In genomic region chr1:181623149-181623680, GRCm38 (mm10) we compare ENCODE assay signal across 29 mouse cellular contexts. TPM values are rescaled to one million over a fixed set of nuclear protein-coding genes. Genes with fewer than 3 reads are reported as not detected.
A peak's percentile ranks its signal among the peaks of the same experiment; 100 is the strongest.
DNase-seq lines count a peak whose midpoint lies in the region; ATAC-seq lines count a peak whose summit lies in the region.
"Had no signal": no experiment of that assay in that cellular context is flagged by ENCODE, and none has a peak within 500 bp of the region (broad histone marks: within the 10 kb centered on the region; RNA-seq: fewer than 3 reads in every experiment).

No protein-coding gene starts in this region.

- WGBS in intestine, embryonic 16.5 days, result 45% methylated on average over 6 of the region's 6 CpGs
- WGBS in hindbrain, embryonic 16.5 days, result 64% methylated on average over 6 of the region's 6 CpGs

- no peak overlapping the region for H3K9ac ChIP-seq in intestine, embryonic 16.5 days (ENCODE audit: low read depth, low read length)
- H3K9ac ChIP-seq in hindbrain, embryonic 16.5 days (ENCODE audit: low read depth, low read length), result no peak overlapping the region
- H3K9ac ChIP-seq: embryonic facial prominence, embryonic 15.5 days; forebrain, embryonic 15.5 days; heart, embryonic 12.5 days; limb, embryonic 12.5 days; liver, postnatal 0 days; midbrain, embryonic 15.5 days; stomach, embryonic 15.5 days had no signal

- no peaks in the 10 kb centered on the region for H3K27me3 ChIP-seq in intestine, embryonic 16.5 days (replicated peaks; ENCODE audit: control insufficient read depth, insufficient read depth, low read length)
- H3K27me3 ChIP-seq in hindbrain, embryonic 16.5 days (replicated peaks; ENCODE audit: control insufficient read depth, insufficient read depth, low read length), result no peaks in the 10 kb centered on the region
- H3K27me3 ChIP-seq: embryonic facial prominence, embryonic 15.5 days; forebrain, embryonic 15.5 days; heart, embryonic 12.5 days; midbrain, embryonic 15.5 days; stomach, embryonic 15.5 days had no signal

- H3K27ac ChIP-seq in intestine, embryonic 16.5 days (ENCODE audit: low read length), result no peak overlapping the region
- H3K27ac ChIP-seq in hindbrain, embryonic 16.5 days (ENCODE audit: low read depth, low read length), result no peak overlapping the region
- H3K27ac ChIP-seq: embryonic facial prominence, embryonic 15.5 days; forebrain, embryonic 15.5 days; limb, embryonic 12.5 days; midbrain, embryonic 15.5 days; stomach, embryonic 15.5 days had no signal

- no peaks in the 10 kb centered on the region for H3K9me3 ChIP-seq in intestine, embryonic 16.5 days (ENCODE audit: control insufficient read depth, low read length)
- no peaks in the 10 kb centered on the region for H3K9me3 ChIP-seq in hindbrain, embryonic 16.5 days (ENCODE audit: control insufficient read depth, low read length)
- H3K9me3 ChIP-seq: embryonic facial prominence, embryonic 15.5 days; forebrain, embryonic 15.5 days; heart, embryonic 12.5 days; limb, embryonic 12.5 days; megakaryocyte, embryonic 14.5 days; midbrain, embryonic 15.5 days; stomach, embryonic 15.5 days had no signal

- no peaks in the 10 kb centered on the region for H3K4me1 ChIP-seq in intestine, embryonic 16.5 days (ENCODE audit: control insufficient read depth, insufficient read depth, low read length)
- H3K4me1 ChIP-seq in hindbrain, embryonic 16.5 days (ENCODE audit: control insufficient read depth, insufficient read depth, low read depth, low read length), result no peaks in the 10 kb centered on the region
- H3K4me1 ChIP-seq: embryonic facial prominence, embryonic 15.5 days; forebrain, embryonic 15.5 days; megakaryocyte, embryonic 14.5 days; midbrain, embryonic 15.5 days; stomach, embryonic 15.5 days had no signal

- H3K4me3 ChIP-seq in intestine, embryonic 16.5 days (ENCODE audit: low read length), result no peak overlapping the region
- no peak overlapping the region for H3K4me3 ChIP-seq in hindbrain, embryonic 16.5 days (ENCODE audit: low read length)
- H3K4me3 ChIP-seq: embryonic facial prominence, embryonic 15.5 days; forebrain, embryonic 15.5 days; heart, embryonic 12.5 days; limb, embryonic 12.5 days; megakaryocyte, embryonic 14.5 days; midbrain, embryonic 15.5 days; stomach, embryonic 15.5 days had no signal

- no peak overlapping the region for H3K4me2 ChIP-seq in intestine, embryonic 16.5 days (ENCODE audit: low read depth, low read length)
- no peak overlapping the region for H3K4me2 ChIP-seq in hindbrain, embryonic 16.5 days (ENCODE audit: low read length)
- H3K4me2 ChIP-seq: embryonic facial prominence, embryonic 15.5 days; forebrain, embryonic 15.5 days; heart, embryonic 12.5 days; limb, embryonic 12.5 days; liver, embryonic 11.5 days; midbrain, embryonic 15.5 days; stomach, embryonic 15.5 days had no signal

- H3K36me3 ChIP-seq in intestine, embryonic 16.5 days (ENCODE audit: control insufficient read depth, insufficient read depth, low read length), result no peaks in the 10 kb centered on the region
- no peaks in the 10 kb centered on the region for H3K36me3 ChIP-seq in hindbrain, embryonic 16.5 days (ENCODE audit: control insufficient read depth, insufficient read depth, low read length)
- H3K36me3 ChIP-seq: embryonic facial prominence, embryonic 15.5 days; forebrain, embryonic 15.5 days; heart, embryonic 12.5 days; limb, embryonic 12.5 days; midbrain, embryonic 15.5 days; stomach, embryonic 15.5 days had no signal

- peak; percentile 15 for DNase-seq in urinary bladder, postnatal 14 days (ENCODE audit: low spot score)
- DNase-seq in urinary bladder, postnatal 10 days (ENCODE audit: low spot score), result no peak
- peak; percentile 25 for DNase-seq in Muller cell, postnatal 12 days (ENCODE audit: inconsistent ontology term)
- DNase-seq in embryo, embryonic 10.5 days (ENCODE audit: low spot score), result no peak
- DNase-seq in natural killer cell, adult 2 months (ENCODE audit: low spot score in 2 of 2), result no peak
- DNase-seq: adrenal gland, postnatal 14 days; cerebellum, adult 2 months; cerebellum, postnatal 25 days; embryo, embryonic 11 days; gastrocnemius, postnatal 10 days; heart, adult 18-20 months; heart, postnatal 10 days; kidney, adult 9 months; kidney, postnatal 25 days; liver, postnatal 0 days; lung, postnatal 36 days; thymus, adult 18-20 months; thymus, postnatal 36 days had no signal

- peak; percentile 66; the same call in 1 of the 2 replicates for ATAC-seq in intestine, embryonic 16.5 days
- no peak for ATAC-seq in hindbrain, embryonic 16.5 days
- ATAC-seq: forebrain, embryonic 15.5 days; liver, postnatal 0 days; midbrain, embryonic 15.5 days; Patski had no signal

RNA-seq across cellular contexts. Expression of gene Dnah14, which starts 46.9 kb away (rescaled TPM):
- polyA plus RNA-seq in intestine, embryonic 16.5 days (2015; fragmentation: Nextera tagmentation; extraction: Ambion mirVana), result 1.1 and 1.2 TPM in 2 replicates
- polyA plus RNA-seq in hindbrain, embryonic 16.5 days (2015; fragmentation: Nextera tagmentation; extraction: Ambion mirVana), result 0.37 and 0.50 TPM in 2 replicates

Comparison
In these comparisons a context has a peak if more than half of its experiments do, and no peak if none do; other contexts are left out.
1. DNase-seq: peak in urinary bladder, postnatal 14 days (single experiment) and Muller cell, postnatal 12 days (single experiment); none in urinary bladder, postnatal 10 days (single experiment), embryo, embryonic 10.5 days (single experiment) and natural killer cell, adult 2 months (0 of 2).